Mouse (Mus musculus) splenic B cell, adult 2 months (primary cell): ENCODE data around the gene Fer.

Source experiments
- DNase-seq: peaks from one replicate; pipeline ENCODE4 v3.0.0-alpha.2; 2011; ENCODE audit warnings: low read depth, low spot score
- H3K27me3 ChIP-seq: 2 replicates; pipeline ENCODE4 v1.6.1; 2012; ENCODE audit warnings: mild to moderate bottlenecking, low read length, moderate library complexity, mixed read lengths; ENCODE audit not compliant: control insufficient read depth, poor library complexity, insufficient read depth, severe bottlenecking
- H3K36me3 ChIP-seq: 2 replicates; pipeline ENCODE4 v1.6.1; 2012; ENCODE audit warnings: mild to moderate bottlenecking, low read length, moderate library complexity, mixed read lengths; ENCODE audit not compliant: control insufficient read depth, poor library complexity, insufficient read depth, severe bottlenecking

The Fer gene

DNA sequence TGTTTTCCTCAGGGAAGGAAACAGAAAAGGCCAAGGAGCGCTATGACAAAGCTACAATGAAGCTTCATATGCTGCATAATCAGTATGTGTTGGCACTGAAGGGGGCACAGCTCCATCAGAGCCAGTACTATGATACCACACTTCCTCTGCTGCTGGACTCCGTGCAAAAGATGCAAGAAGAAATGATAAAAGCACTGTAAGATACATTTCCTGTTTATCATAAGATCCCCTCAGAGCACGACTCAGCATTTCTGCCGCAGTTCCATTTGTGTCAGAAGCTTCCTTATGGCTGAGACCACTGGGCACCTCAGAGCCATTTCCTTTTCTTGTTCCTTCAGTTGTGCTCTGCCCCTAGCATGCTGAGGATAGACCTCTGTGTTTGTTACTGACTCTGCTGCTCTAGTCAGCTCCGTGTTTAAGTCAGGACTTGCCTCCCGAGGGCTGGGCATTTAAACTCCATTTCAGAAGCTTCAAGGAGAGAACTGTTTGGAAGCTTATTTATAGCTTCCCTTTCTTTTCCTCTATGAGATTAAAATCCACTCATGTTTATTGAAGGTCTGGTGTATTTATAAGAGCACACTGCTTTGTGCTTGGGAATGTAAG, 58.8 kb downstream of the Fer start:
- Histone ChIP-seq H3K27me3 (no peaks in the 10 kb centered on the region), H3K36me3 (no peaks in the 10 kb centered on the region)
- peak; percentile 15 for DNase-seq

DNA sequence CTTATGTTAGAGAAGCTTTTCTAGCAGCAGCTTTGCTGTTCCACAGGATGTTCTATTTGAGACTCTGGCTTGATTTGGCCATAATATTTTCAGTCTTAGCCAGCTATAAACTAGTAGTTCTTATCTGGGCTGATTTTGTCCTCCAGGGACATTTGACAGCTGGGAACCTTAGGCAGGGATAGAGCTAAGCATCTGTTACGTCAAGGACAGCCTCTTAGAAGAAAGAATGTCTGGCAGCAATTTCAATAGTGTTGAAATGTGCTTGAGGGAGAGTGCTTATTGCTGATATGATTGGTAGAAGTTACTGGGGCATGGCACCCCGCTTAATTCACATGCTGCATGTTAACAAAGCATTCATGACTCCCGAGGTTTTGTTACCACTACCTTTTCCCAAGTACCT, 62.7 kb downstream of the Fer start:
- no peaks in the 10 kb centered on the region for H3K27me3 ChIP-seq
- H3K36me3 ChIP-seq, result no peaks in the 10 kb centered on the region
- DNase-seq, result no peak

GRCm38 (mm10) chr17:63930634-63931033, 67.8 kb downstream of the Fer start:
- DNase-seq, result peak; percentile 9
- Histone ChIP-seq H3K36me3 (no peaks in the 10 kb centered on the region), H3K27me3 (no peaks in the 10 kb centered on the region)

GRCm38 (mm10) chr17:63931556-63931955, 68.7 kb downstream of the Fer start:
- DNase-seq, result peak; percentile 88
- Histone ChIP-seq H3K27me3 (no peaks in the 10 kb centered on the region), H3K36me3 (no peaks in the 10 kb centered on the region)

DNA sequence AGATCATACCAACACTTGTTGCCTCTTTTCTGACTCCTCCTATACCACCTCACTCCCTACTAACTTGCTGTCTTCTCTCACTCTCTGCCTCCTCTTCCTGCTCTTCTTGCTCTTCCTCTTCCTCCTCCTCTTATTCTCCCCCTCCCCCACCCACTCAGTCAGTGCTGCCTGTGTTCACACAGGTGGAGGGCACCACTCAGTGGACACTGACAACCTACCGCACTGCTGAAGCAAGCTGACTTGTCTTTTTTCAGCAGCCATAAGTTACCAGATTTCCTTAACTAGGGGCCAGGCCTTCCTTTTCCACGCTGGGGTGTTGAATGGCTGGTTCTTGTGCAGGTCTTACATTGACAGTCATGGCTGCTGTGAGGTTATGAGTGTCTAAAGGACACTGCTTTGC, 72.5 kb downstream of the Fer start:
- DNase-seq, result peak; percentile 16
- H3K27me3 ChIP-seq, result no peaks in the 10 kb centered on the region
- no peaks in the 10 kb centered on the region for H3K36me3 ChIP-seq

GRCm38 (mm10) chr17:63937886-63938285, 75.0 kb downstream of the Fer start:
- no peaks in the 10 kb centered on the region for H3K27me3 ChIP-seq
- H3K36me3 ChIP-seq, result no peaks in the 10 kb centered on the region
- DNase-seq, result no peak

DNA sequence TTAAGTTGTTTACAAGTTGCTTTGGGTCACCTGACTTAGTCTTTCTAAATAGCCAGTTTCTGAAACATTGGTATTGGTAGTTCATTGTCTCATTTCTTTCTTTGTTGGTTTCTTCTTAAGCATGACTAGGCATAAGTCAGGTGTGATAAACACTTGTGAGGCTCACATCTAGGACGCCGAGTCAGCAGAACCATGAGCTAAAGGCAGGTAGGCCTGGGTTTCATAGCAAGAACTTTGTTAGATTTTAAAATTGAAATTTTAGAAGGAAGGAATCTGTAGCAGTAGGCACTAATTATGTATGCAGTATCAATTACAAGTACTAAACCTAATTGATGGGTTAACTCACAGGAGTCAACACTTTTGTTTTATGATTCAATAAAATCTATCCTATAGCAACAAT, 83.9 kb downstream of the Fer start:
- H3K27me3 ChIP-seq, result no peaks in the 10 kb centered on the region
- no peak for DNase-seq
- no peaks in the 10 kb centered on the region for H3K36me3 ChIP-seq

DNA sequence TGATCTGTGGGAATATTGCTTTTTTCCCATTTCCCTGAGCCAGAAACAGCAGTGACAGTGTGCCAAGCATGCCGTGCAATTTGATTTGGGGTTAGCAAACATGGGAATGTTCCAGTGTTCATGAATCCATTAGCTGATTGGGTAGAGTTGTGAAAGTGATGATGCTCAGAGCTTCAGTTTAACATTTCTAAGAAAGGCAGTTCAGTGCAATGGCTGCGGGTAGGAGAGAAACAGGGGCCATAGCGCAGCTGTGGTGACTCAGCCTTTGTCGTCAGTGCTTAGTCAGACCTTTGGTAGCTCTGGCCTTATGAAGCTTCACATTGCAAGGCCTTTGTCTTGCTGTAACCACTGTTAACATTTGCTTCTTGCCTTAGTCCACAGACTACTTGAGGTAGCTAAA, 85.9 kb downstream of the Fer start:
- DNase-seq, result no peak
- Histone ChIP-seq H3K27me3 (no peaks in the 10 kb centered on the region), H3K36me3 (no peaks in the 10 kb centered on the region)

- no peaks in the 10 kb centered on the region for H3K27me3 ChIP-seq
- no peaks in the 10 kb centered on the region for H3K36me3 ChIP-seq
- peak; percentile 34 for DNase-seq
Observed at GRCm38 (mm10) chr17:63951436-63951835, 88.6 kb downstream of the Fer start.

DNA sequence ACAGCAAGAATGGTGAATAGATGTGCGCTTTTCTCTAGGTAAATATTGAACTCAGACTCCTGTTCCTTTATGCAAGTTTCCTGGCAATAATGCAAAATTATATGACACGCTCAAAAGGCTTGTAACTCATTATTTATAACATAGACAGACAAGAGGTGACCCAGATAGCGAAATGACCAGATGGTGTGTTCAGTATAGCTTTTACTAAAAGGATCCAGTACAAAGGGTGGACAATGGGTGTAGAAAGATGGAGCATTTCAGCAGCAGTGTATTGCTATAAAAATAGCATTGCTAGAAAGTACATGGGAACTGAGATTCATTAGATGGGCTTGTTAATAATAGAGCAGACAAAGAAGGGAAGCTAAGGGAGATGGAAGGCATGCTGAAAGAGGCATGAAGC, 104.2 kb downstream of the Fer start:
- no peaks in the 10 kb centered on the region for H3K36me3 ChIP-seq
- no peak for DNase-seq

GRCm38 (mm10) chr17:63969448-63969847, 106.6 kb downstream of the Fer start:
- DNase-seq, result no peak
- Histone ChIP-seq H3K27me3 (no peaks in the 10 kb centered on the region), H3K36me3 (no peaks in the 10 kb centered on the region)

More for the DNA sequence above, 104.2 kb downstream of the Fer start:
- H3K27me3 ChIP-seq, result no peaks in the 10 kb centered on the region

DNA sequence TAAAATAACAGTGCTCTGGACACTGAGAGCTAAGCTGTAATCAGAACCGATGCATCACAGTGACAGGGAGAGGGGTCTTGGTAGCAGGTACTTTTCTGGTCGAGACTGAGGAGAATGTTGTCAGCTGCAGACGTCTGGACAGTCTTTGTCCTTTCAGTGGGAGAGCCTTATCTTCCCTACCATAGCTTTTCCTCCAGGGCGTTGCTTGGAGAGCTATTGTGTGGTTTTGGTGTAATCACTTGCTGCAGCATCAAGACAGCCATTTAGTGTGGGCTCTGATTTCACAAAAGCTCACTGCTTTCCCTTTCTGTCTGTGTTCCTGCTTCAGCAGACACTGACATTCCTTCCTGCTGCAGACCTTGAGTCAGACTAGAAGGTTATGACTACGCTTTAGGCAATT, 107.4 kb downstream of the Fer start:
- no peak for DNase-seq
- no peaks in the 10 kb centered on the region for H3K36me3 ChIP-seq

GRCm38 (mm10) chr17:63970939-63971338, 108.1 kb downstream of the Fer start:
- H3K36me3 ChIP-seq, result no peaks in the 10 kb centered on the region
- H3K27me3 ChIP-seq, result no peaks in the 10 kb centered on the region
- no peak for DNase-seq

More for the DNA sequence above, 107.4 kb downstream of the Fer start:
- no peaks in the 10 kb centered on the region for H3K27me3 ChIP-seq

- Histone ChIP-seq H3K36me3 (no peaks in the 10 kb centered on the region), H3K27me3 (no peaks in the 10 kb centered on the region)
- DNase-seq, result no peak
Observed at GRCm38 (mm10) chr17:63972181-63972580, 109.3 kb downstream of the Fer start.

GRCm38 (mm10) chr17:63973806-63974205, 110.9 kb downstream of the Fer start:
- Histone ChIP-seq H3K27me3 (no peaks in the 10 kb centered on the region), H3K36me3 (no peaks in the 10 kb centered on the region)
- no peak for DNase-seq

DNA sequence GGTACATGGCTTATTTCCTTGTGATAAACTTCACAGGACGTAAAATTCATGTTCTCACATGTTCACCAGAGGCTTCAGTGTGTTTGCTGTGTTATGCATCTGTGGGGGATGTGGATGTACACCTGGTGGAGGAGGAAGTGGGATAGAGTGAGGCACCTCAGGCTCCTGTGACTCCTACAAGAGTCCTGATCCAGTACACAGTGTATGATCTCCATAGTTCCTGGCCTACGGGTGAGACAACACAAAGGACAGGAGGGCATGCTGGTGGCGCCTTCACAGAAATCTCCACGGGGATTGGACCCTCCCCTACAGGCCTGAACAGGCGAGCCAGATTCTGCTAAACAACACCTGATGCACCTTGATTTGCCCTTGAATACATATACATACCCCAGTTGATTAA, 111.4 kb downstream of the Fer start:
- Histone ChIP-seq H3K27me3 (no peaks in the 10 kb centered on the region), H3K36me3 (no peaks in the 10 kb centered on the region)
- no peak for DNase-seq
